Mouse (Mus musculus) midbrain, embryonic 10.5 days (tissue): ENCODE measurements around the gene Mical3. TPM values are rescaled to one million over a fixed set of nuclear protein-coding genes. Genes with fewer than 3 reads are reported as not detected.
A peak's percentile ranks its signal among the peaks of the same experiment; 100 is the strongest.
"Not testable (repeated sequence)": the region's sequence is repeated elsewhere in the genome, so short reads cannot be mapped to it uniquely, and the experiment has no call there.

Source experiments
- DNase-seq: peaks from one replicate; pipeline ENCODE4 v3.0.0-alpha.2; 2017; ENCODE audit warnings: low spot score
- H3K27ac ChIP-seq: fragments of 300-500 bp; sonication (generic); replicated peaks from 2 replicates; pipeline ENCODE4 v1.5.1; 2016; ENCODE audit warnings: mild to moderate bottlenecking
- H3K27me3 ChIP-seq: fragments of 300-500 bp; sonication (generic); 2 replicates; pipeline ENCODE4 v1.6.1; 2016; ENCODE audit warnings: low read depth, mild to moderate bottlenecking; ENCODE audit not compliant: poor library complexity, severe bottlenecking
- H3K36me3 ChIP-seq: fragments of 300-500 bp; sonication (generic); 2 replicates; pipeline ENCODE4 v1.6.1; 2016; ENCODE audit warnings: mild to moderate bottlenecking, moderate library complexity
- H3K4me1 ChIP-seq: fragments of 300-500 bp; sonication (generic); 2 replicates; pipeline ENCODE4 v1.6.1; 2016
- H3K4me3 ChIP-seq: fragments of 300-500 bp; sonication (generic); 2 replicates; pipeline ENCODE4 v1.5.1; 2016; ENCODE audit warnings: mild to moderate bottlenecking, moderate library complexity
- H3K9me3 ChIP-seq: fragments of 300-500 bp; sonication (generic); replicated peaks from 2 replicates; pipeline ENCODE4 v1.6.1; 2016; ENCODE audit warnings: mild to moderate bottlenecking
- WGBS: fragments of 180-500 bp; shearing (Covaris S2); methylation state at CpG from one replicate; pipeline ENCODE4 v1.1.7; 2016; 5-methylcytosine and 5-hydroxymethylcytosine counted together
- polyA plus RNA-seq: library from polyadenylated mRNA; unstranded; fragments of >200 nt; fragmentation: Nextera tagmentation; extraction: Ambion mirVana; gene quantifications from 2 replicates; pipeline ENCODE4 v1.2.1, GENCODE M21; 2016

The Mical3 gene
- polyA plus RNA-seq, 1 experiment from 2014 or later, result 9.0 TPM

- no peaks in the 10 kb centered on the region for H3K4me1 ChIP-seq
- DNase-seq, result no peak
- WGBS, result 93% methylated on average over 12 of the region's 12 CpGs
- H3K27me3 ChIP-seq, result no peaks in the 10 kb centered on the region
- no peak overlapping the region for H3K4me3 ChIP-seq
- H3K9me3 ChIP-seq, result no peaks in the 10 kb centered on the region
- peaks cover 28% of the 10 kb centered on the region for H3K36me3 ChIP-seq
- no peak overlapping the region for H3K27ac ChIP-seq
Observed at GRCm38 (mm10) chr6:120932597-120932996, 198.2 kb downstream of the Mical3 start.

DNA sequence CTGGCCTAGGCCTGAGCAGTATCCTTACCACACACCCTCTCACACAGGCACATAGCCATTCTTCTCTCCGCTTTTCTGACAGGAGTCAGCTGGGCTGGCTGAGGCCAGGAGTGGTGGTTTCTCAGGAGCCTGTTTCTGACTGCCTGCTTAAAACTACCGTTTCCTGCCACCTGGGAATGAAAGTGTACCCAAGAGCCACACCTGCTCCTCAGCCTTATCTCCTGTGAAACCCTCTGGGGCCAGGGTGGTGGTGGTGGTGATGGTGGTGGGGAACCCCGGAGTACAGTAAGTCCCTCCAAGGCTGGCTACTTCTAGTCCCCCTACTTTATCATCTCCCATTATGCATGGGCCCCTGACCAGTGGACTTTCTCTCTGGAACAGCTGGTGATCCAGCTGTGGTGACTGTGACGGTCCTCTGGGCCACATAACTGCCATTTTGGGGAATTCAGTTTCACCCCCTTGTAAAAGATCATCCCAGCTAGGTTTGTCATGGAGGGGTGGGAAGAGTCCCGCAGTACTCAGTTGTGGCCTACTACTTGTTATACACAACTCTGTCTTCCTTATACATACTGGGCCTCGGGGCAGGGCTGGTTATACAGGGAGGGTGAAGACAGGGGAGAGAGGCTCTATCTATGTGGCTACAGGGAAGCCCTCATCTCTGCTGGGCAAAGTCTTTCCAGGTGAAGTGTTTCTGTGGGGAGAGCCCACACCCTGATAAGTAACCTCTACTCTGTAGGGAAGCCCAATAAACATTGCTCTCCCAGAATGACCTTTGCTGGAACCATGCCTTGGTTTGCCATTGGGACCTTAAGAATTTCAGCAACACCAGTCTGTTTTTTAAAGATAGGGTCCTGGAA is 200.1 kb downstream of the Mical3 start:
- Histone ChIP-seq H3K27ac (no peak overlapping the region), H3K9me3 (no peaks in the 10 kb centered on the region), H3K27me3 (no peaks in the 10 kb centered on the region), H3K36me3 (peaks cover 28% of the 10 kb centered on the region), H3K4me3 (no peak overlapping the region), H3K4me1 (no peaks in the 10 kb centered on the region)
- no peak for DNase-seq
- 88% methylated on average over 6 of the region's 6 CpGs for WGBS

GRCm38 (mm10) chr6:120929421-120929820 is 201.4 kb downstream of the Mical3 start:
- Histone ChIP-seq H3K4me3 (no peak overlapping the region), H3K9me3 (no peaks in the 10 kb centered on the region), H3K4me1 (no peaks in the 10 kb centered on the region), H3K27ac (no peak overlapping the region), H3K36me3 (peaks cover 23% of the 10 kb centered on the region), H3K27me3 (no peaks in the 10 kb centered on the region)
- no peak for DNase-seq
- WGBS, result 69% methylated on average over 1 of the region's 1 CpGs

DNA sequence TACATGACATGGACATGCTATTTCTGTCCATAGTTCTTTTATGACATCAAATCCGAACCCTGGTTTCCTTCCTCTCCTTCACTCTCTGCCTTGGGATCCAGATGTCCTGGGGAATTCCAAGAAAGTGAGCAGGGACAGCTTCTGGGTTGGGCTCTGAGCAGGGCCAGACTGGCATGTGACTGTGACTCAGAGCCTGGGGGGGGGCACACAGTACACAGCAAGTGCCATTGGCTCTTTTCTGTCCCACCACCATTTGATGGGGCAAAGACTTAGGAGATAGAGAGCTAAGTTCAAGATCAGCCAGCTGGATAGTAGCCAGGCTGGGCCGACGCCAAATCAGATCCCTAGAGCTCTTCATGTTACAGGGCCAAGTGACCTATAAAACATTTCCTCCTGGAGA is 203.0 kb downstream of the Mical3 start:
- no peaks in the 10 kb centered on the region for H3K9me3 ChIP-seq
- no peak overlapping the region for H3K4me3 ChIP-seq
- H3K27me3 ChIP-seq, result no peaks in the 10 kb centered on the region

GRCm38 (mm10) chr6:120926880-120927279 is 203.9 kb downstream of the Mical3 start:
- WGBS, result 59% methylated on average over 2 of the region's 2 CpGs
- no peak overlapping the region for H3K27ac ChIP-seq
- H3K4me1 ChIP-seq, result no peaks in the 10 kb centered on the region
- no peaks in the 10 kb centered on the region for H3K27me3 ChIP-seq
- H3K9me3 ChIP-seq, result no peaks in the 10 kb centered on the region
- H3K4me3 ChIP-seq, result no peak overlapping the region
- no peak for DNase-seq
- H3K36me3 ChIP-seq, result peaks cover 2% of the 10 kb centered on the region

More for the DNA sequence above, 203.0 kb downstream of the Mical3 start:
- 86% methylated on average over 3 of the region's 3 CpGs for WGBS
- DNase-seq, result no peak
- Histone ChIP-seq H3K36me3 (peaks cover 11% of the 10 kb centered on the region), H3K27ac (no peak overlapping the region), H3K4me1 (no peaks in the 10 kb centered on the region)

DNA sequence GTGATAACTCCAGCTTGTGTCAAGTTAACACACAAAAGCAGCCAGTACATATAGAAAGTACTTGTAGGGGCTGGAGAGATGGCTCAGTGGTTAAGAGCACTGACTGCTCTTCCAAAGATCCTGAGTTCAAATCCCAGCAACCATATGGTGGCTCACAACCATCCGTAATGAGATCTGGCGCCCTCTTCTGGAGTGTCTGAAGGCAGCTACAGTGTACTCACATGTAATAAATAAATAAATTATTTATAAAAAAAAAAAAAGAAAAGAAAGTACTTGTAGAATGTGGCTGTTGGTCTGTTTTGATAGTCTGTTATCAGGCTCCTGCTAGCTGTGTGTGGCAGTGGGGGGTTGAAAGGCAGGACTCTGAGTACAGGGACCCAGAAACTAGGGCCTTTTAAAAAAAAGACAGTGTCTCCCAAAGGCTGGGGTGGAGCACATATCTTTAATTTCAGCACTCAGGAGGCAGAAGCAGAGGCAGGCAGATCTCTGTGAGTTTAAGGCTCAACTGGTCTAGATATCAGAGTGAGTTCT is 205.9 kb downstream of the Mical3 start:
- not testable (repeated sequence) for H3K9me3 ChIP-seq, DNase-seq, H3K27ac ChIP-seq, H3K4me3 ChIP-seq, H3K27me3 ChIP-seq, H3K4me1 ChIP-seq, H3K36me3 ChIP-seq
- WGBS, result 62% methylated on average over 2 of the region's 2 CpGs

GRCm38 (mm10) chr6:120917975-120918374 is 212.8 kb downstream of the Mical3 start:
- WGBS, result 69% methylated on average over 3 of the region's 3 CpGs

DNA sequence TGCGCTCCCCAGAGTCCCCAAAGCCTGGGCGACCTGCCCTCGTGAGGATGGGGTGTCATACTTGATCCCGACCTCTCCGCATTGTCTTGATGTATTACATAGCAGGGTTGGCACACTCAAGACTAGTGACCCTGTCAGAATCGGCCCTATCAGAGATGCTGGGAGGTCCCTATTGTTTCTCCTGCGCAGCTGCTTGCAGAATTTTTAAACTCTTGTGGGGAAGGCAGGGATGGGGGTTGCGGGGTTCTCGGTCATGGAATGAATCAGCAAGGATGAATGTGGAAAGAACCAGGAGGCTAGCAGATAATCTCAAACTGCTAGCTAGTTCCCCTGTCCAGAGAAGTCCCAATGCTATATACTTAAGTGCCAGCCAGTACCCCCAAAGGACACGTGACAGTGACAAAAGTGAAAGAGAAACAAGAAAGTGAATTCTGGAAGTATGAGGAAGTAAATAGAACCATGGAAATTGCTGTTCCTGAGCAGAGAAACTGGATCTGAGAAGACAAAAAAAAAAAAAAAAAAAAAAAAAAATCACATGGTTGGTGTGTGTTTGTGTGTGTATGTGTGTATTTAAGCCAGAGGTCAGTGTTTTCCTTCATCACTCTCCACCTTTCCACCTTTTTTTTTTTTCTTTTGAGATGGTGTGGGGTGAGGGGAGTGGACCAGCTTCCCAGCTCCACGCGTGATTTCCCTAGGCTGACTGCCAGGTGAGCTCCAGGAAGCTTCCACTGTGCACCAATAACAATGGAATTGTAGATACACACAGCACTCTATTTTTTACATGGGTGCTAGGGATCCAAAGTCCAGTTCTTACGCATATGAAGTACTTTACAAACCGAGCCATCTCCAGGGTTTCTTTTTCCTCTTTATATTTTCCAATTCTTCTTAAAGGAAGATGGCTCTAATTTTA is 213.6 kb downstream of the Mical3 start:
- DNase-seq, H3K9me3 ChIP-seq, H3K36me3 ChIP-seq: not testable (repeated sequence)
- Histone ChIP-seq H3K27me3 (peaks cover 20% of the 10 kb centered on the region), H3K4me3 (peak overlapping the region; percentile 72), H3K4me1 (peaks cover 17% of the 10 kb centered on the region), H3K27ac (peak overlapping the region; percentile 72)
- WGBS, result 29% methylated on average over 13 of the region's 14 CpGs

More at GRCm38 (mm10) chr6:120917975-120918374, 212.8 kb downstream of the Mical3 start:
- peaks cover 20% of the 10 kb centered on the region for H3K27me3 ChIP-seq
- no peaks in the 10 kb centered on the region; the same call in 1 of the 2 replicates for H3K9me3 ChIP-seq
- H3K4me1 ChIP-seq, result peaks cover 17% of the 10 kb centered on the region
- H3K36me3 ChIP-seq, result no peaks in the 10 kb centered on the region
- no peak overlapping the region for H3K4me3 ChIP-seq
- no peak for DNase-seq
- no peak overlapping the region for H3K27ac ChIP-seq

GRCm38 (mm10) chr6:120916074-120916971 is 214.5 kb downstream of the Mical3 start, which contains the start of gene Bid:
Gene Bid (minus strand): TSS chr6:120916853.
- Histone ChIP-seq H3K36me3 (no peaks in the 10 kb centered on the region), H3K9me3 (no peaks in the 10 kb centered on the region; the same call in 1 of the 2 replicates), H3K4me1 (peaks cover 19% of the 10 kb centered on the region), H3K27ac (peak within 1 kb of the TSS; percentile 72), H3K27me3 (peaks cover 20% of the 10 kb centered on the region), H3K4me3 (peak within 1 kb of the TSS; percentile 72)
- 1% methylated on average over 67 of the region's 67 CpGs for WGBS
- DNase-seq, result peak; percentile 88

DNA sequence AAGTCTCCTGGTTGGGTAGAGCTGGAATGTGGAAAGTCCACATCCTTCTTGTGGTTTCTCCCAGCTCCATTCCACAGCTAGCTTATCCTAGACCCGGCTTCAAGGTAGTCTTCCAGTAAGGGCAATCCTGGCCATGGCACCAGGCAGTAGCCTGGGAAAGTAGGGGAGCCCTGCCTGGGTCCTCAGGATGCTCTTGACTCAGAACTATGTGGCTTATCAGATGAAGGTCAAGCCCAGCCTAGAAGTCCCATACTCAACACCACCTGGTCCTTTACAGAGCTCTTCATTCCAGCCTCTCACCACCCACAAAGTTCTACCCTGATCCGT is 215.2 kb downstream of the Mical3 start:
- no peak for DNase-seq
- WGBS, result 30% methylated on average over 2 of the region's 2 CpGs

DNA sequence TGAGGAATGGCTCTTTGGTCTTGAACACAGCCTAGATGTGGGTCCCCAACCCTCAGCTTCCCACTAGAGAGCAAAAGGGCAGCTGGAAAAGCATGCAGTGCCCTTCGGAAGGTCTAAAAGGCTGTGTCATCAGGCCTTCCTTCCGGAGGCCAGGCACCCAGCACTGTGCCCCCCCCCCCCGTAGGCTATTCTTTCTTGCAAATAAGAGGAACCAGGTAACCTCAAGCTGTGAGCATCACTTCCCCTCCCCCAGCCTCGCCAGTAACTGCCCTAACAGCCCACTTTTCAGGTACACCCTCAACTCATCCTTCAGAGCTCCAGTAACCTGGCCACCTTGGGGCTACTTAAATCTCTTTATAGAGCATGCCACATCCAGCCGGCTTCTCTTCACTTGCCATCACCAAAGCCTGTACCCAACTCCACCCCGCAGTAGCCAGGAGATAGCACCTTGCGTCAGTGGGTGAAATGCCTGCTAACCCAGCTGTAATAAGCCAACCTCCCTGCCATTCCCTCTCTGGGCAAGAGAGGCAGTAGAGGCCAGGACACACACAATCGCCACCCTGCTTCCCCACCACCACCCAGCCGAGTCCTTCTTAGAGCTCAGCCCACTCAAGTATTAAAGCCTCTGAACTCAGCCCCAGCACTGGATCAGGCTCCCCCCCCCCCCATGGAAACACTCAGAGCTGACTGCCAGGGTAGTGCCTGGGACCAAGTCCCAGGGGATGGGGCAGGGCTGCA is 215.7 kb downstream of the Mical3 start:
- no peak overlapping the region for H3K4me3 ChIP-seq
- peaks cover 19% of the 10 kb centered on the region for H3K4me1 ChIP-seq
- peaks cover 20% of the 10 kb centered on the region for H3K27me3 ChIP-seq
- H3K9me3 ChIP-seq, result no peaks in the 10 kb centered on the region
- H3K27ac ChIP-seq, result no peak overlapping the region
- H3K36me3 ChIP-seq, result no peaks in the 10 kb centered on the region
- WGBS, result 44% methylated on average over 9 of the region's 9 CpGs
- DNase-seq, result peak; percentile 22

More for the DNA sequence above, 215.2 kb downstream of the Mical3 start:
- Histone ChIP-seq H3K27ac (no peak overlapping the region), H3K4me3 (peak overlapping the region; percentile 72), H3K4me1 (peaks cover 19% of the 10 kb centered on the region), H3K36me3 (no peaks in the 10 kb centered on the region), H3K9me3 (no peaks in the 10 kb centered on the region), H3K27me3 (peaks cover 20% of the 10 kb centered on the region)
